Mouse (Mus musculus): ENCODE results near the gene Mtrex. TPM values are rescaled to one million over a fixed set of nuclear protein-coding genes. Genes with fewer than 3 reads are reported as not detected.

Mtrex gene
- total and polyA plus RNA-seq, 2 experiments from 2014 or later = 14.3 to 22.3 TPM

DNA sequence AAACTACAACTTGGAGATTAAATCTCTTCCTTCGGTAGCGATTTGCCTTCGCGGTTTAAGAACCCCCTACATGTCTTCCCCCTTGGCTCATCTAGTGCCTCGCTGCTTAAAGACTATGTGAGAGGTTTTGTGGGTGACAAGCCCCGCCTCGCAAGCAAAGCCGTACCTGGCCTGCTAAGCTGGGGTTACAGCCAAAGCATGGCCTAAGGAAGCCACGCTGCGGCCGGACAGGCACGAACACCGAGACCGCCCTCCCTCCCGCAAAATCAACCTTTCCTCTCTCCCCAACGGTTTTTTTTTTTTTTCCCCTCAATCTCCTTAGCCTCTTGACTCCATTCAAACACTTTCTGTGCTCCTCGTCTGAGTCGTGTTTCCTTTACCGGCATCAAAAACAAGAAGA is 402 bp downstream of the Mtrex start:
- Histone ChIP-seq H3K9me3 (replicated peaks; ENCODE audit: control insufficient read depth, low read length) (no peaks in the 10 kb centered on the region), H3K36me3 (replicated peaks; ENCODE audit: control insufficient read depth, insufficient read depth, low read length) (peaks cover 13% of the 10 kb centered on the region), H3K4me2 (ENCODE audit: low read depth, low read length) (peak overlapping the region; percentile 77), H3K27ac (ENCODE audit: low read depth) (peak overlapping the region; percentile 82), H3K9ac (replicated peaks; ENCODE audit: low read depth, low read length) (peak overlapping the region; percentile 80), H3K4me3 (ENCODE audit: low read depth, low read length) (peak overlapping the region; percentile 96), H3K27me3 (ENCODE audit: control insufficient read depth, insufficient read depth, low read length) (no peaks in the 10 kb centered on the region), H3K4me1 (ENCODE audit: control insufficient read depth, insufficient read depth) (peaks cover 16% of the 10 kb centered on the region; the same call in 1 of the 2 replicates)
- peak; percentile 18 for DNase-seq (ENCODE audit: low spot score)
- TF ChIP-seq EP300 (IDR thresholded peaks at IDR 0.05; ENCODE audit: low read depth) = no peak
- no peak for TF ChIP-seq CTCF (IDR thresholded peaks at IDR 0.05; ENCODE audit: low read depth)
- no peak for ATAC-seq (ENCODE audit: insufficient read depth, low read depth)
- WGBS = 0% methylated on average over 19 of the region's 19 CpGs

DNA sequence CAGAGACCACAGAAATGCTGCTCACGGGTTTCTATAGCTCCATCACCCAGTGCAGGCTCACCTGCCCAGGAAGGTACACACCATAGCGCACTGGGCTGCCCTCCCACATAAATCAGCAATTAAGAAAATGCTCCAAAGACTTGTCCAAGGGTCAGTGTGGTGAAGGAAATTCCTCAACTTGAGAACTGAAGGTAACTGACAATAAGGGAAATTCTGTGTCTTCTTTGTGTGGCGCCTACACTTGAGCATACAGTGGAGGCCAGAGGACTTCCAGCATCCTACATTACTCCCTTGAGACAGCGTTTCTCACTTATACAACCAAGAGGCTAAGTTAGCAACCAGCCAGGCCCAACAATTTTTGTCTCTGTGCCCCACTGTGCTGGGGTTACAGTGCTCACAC is 1.2 kb downstream of the Mtrex start:
- WGBS = 70% methylated on average over 4 of the region's 4 CpGs

DNA sequence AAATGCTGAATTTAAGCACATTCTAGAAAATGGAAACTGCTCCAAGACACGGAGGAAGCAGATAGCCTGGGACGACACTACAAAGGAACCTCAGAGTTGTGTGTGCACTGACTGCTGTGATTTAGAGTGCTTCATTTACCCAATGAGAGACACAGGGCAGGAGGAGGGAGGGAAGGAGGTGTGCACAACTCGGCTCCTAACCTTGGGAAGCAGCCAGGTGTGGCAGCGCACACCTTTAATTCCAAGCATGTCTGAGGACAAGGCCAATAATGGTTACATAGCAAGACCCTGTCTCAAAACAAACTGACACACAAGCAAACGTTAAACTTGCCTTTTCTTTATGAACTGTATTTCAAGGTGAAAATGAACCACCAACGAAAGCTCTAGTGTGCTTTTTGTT is 1.9 kb downstream of the Mtrex start:
- TF ChIP-seq CTCF (IDR thresholded peaks at IDR 0.05; ENCODE audit: low read depth) (no peak), EP300 (IDR thresholded peaks at IDR 0.05; ENCODE audit: low read depth) (no peak)
- H3K27ac ChIP-seq (ENCODE audit: low read depth) = no peak overlapping the region
- 68% methylated on average over 6 of the region's 6 CpGs for WGBS
- no peak for ATAC-seq (ENCODE audit: insufficient read depth, low read depth)
- no peak overlapping the region for H3K4me3 ChIP-seq (ENCODE audit: low read depth, low read length)
- H3K9me3 ChIP-seq (replicated peaks; ENCODE audit: control insufficient read depth, low read length) = no peaks in the 10 kb centered on the region
- peaks cover 8% of the 10 kb centered on the region; the same call in 1 of the 2 replicates for H3K36me3 ChIP-seq (replicated peaks; ENCODE audit: control insufficient read depth, insufficient read depth, low read length)
- H3K9ac ChIP-seq (replicated peaks; ENCODE audit: low read depth, low read length) = no peak overlapping the region
- no peak overlapping the region for H3K4me2 ChIP-seq (ENCODE audit: low read depth, low read length)
- DNase-seq (ENCODE audit: low spot score) = no peak
- peaks cover 16% of the 10 kb centered on the region; the same call in 1 of the 2 replicates for H3K4me1 ChIP-seq (ENCODE audit: control insufficient read depth, insufficient read depth)
- no peaks in the 10 kb centered on the region for H3K27me3 ChIP-seq (ENCODE audit: control insufficient read depth, insufficient read depth, low read length)

More for the DNA sequence above, 1.2 kb downstream of the Mtrex start:
- Histone ChIP-seq H3K27ac (ENCODE audit: low read depth) (no peak overlapping the region), H3K4me2 (ENCODE audit: low read depth, low read length) (peak overlapping the region; percentile 77), H3K4me3 (ENCODE audit: low read depth, low read length) (peak overlapping the region; percentile 96), H3K9me3 (replicated peaks; ENCODE audit: control insufficient read depth, low read length) (no peaks in the 10 kb centered on the region), H3K4me1 (ENCODE audit: control insufficient read depth, insufficient read depth) (peaks cover 16% of the 10 kb centered on the region; the same call in 1 of the 2 replicates), H3K36me3 (replicated peaks; ENCODE audit: control insufficient read depth, insufficient read depth, low read length) (peaks cover 12% of the 10 kb centered on the region), H3K9ac (replicated peaks; ENCODE audit: low read depth, low read length) (peak overlapping the region; percentile 80; the same call in 1 of the 2 replicates), H3K27me3 (ENCODE audit: control insufficient read depth, insufficient read depth, low read length) (no peaks in the 10 kb centered on the region)
- TF ChIP-seq CTCF (IDR thresholded peaks at IDR 0.05; ENCODE audit: low read depth) (no peak), EP300 (IDR thresholded peaks at IDR 0.05; ENCODE audit: low read depth) (no peak)
- DNase-seq (ENCODE audit: low spot score) (no peak), ATAC-seq (ENCODE audit: insufficient read depth, low read depth) (no peak)

DNA sequence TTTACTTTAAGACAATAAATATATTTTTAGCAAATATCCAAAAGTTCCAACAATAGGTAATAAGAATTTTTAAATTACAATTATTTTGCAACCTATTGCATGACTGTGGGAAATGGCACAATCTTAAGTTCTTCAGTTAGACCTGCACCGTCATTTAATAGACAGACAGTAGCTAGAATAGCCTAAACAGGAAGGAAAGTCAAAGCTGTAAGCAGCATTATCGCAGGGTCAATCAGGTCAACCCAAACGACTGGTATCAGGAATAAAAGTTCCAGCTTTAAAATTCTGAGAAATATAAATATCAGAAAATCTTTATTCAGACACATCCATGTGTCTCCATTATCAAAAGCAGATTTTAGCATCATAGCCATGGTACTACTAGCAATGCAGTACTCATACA is 6.3 kb downstream of the Mtrex start:
- H3K9ac ChIP-seq (replicated peaks; ENCODE audit: low read depth, low read length) = no peak overlapping the region
- no peak overlapping the region for H3K4me3 ChIP-seq (ENCODE audit: low read depth, low read length)
- no peak overlapping the region for H3K4me2 ChIP-seq (ENCODE audit: low read depth, low read length)
- H3K4me1 ChIP-seq (ENCODE audit: control insufficient read depth, insufficient read depth) = 0 out of 2 replicates have a peak, but pooled peaks cover 2% of the 10 kb centered on the region
- DNase-seq (ENCODE audit: low spot score) = no peak
- H3K9me3 ChIP-seq (replicated peaks; ENCODE audit: control insufficient read depth, low read length) = no peaks in the 10 kb centered on the region
- no peak overlapping the region for H3K27ac ChIP-seq (ENCODE audit: low read depth)
- peaks cover 37% of the 10 kb centered on the region for H3K36me3 ChIP-seq (replicated peaks; ENCODE audit: control insufficient read depth, insufficient read depth, low read length)
- no peak for TF ChIP-seq EP300 (IDR thresholded peaks at IDR 0.05; ENCODE audit: low read depth)
- no peak for TF ChIP-seq CTCF (IDR thresholded peaks at IDR 0.05; ENCODE audit: low read depth)
- ATAC-seq (ENCODE audit: insufficient read depth, low read depth) = no peak
- WGBS = 74% methylated on average over 3 of the region's 3 CpGs
- no peaks in the 10 kb centered on the region for H3K27me3 ChIP-seq (ENCODE audit: control insufficient read depth, insufficient read depth, low read length)

DNA sequence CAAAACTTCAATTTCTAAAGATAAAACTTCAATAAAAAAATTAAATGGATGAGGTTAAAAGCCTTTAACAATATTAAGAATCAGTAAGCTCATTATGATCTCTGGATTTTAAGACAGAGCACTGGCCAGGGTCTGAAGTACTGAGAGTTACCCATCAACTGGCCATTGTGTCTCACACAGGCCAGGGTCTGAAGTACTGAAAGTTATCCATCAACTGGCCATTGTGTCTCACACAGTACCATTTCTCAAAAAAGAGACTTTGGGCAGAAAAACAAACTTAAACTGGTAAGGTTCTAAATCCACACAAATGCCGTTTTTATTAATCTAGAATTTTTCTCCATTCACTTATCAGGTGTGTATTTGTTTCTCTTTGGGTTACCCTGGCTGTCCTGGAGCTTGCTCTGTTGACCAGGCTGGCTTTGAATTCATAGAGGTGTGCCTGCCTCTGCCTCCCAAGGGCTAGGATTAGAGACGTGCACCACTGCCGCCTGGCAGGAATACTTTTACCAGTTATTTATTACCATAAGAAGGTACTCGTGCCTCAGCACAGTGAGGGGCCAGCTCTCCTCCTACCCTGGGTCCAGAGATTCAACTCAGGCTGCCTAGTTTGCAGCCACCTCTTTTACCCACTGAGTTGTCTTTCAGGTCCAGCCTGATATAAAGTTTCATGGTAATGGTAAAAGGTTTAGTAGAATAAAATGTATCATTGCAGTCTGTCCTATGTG is 7.9 kb downstream of the Mtrex start:
- no peaks in the 10 kb centered on the region for H3K4me1 ChIP-seq (ENCODE audit: control insufficient read depth, insufficient read depth)
- ATAC-seq (ENCODE audit: insufficient read depth, low read depth) (no peak), DNase-seq (ENCODE audit: low spot score) (no peak)
- H3K9me3 ChIP-seq (replicated peaks; ENCODE audit: control insufficient read depth, low read length) = no peaks in the 10 kb centered on the region
- TF ChIP-seq CTCF (IDR thresholded peaks at IDR 0.05; ENCODE audit: low read depth) = no peak
- TF ChIP-seq EP300 (IDR thresholded peaks at IDR 0.05; ENCODE audit: low read depth) = no peak
- no peak overlapping the region for H3K27ac ChIP-seq (ENCODE audit: low read depth)
- H3K4me3 ChIP-seq (ENCODE audit: low read depth, low read length) = no peak overlapping the region
- 91% methylated on average over 4 of the region's 4 CpGs for WGBS
- H3K9ac ChIP-seq (replicated peaks; ENCODE audit: low read depth, low read length) = no peak overlapping the region
- H3K4me2 ChIP-seq (ENCODE audit: low read depth, low read length) = no peak overlapping the region
- H3K27me3 ChIP-seq (ENCODE audit: control insufficient read depth, insufficient read depth, low read length) = no peaks in the 10 kb centered on the region
- peaks cover 42% of the 10 kb centered on the region for H3K36me3 ChIP-seq (replicated peaks; ENCODE audit: control insufficient read depth, insufficient read depth, low read length)
